Mouse (Mus musculus): ENCODE data around the gene Sult2b1. TPM values are rescaled to one million over a fixed set of nuclear protein-coding genes. Genes with fewer than 3 reads are reported as not detected.

Gene Sult2b1
- polyA plus RNA-seq, 1 experiment from 2014 or later, result 9.7 TPM

- H3K27me3 ChIP-seq (replicated peaks), result no peaks in the 10 kb centered on the region
- no peak overlapping the region for H3K27ac ChIP-seq
- no peak overlapping the region for H3K4me3 ChIP-seq
- H3K4me2 ChIP-seq, result no peak overlapping the region
- WGBS, result 75% methylated on average over 5 of the region's 5 CpGs
- ATAC-seq (replicated peaks), result no peak
- H3K36me3 ChIP-seq (replicated peaks), result no peaks in the 10 kb centered on the region
- H3K4me1 ChIP-seq, result no peaks in the 10 kb centered on the region
- H3K9me3 ChIP-seq, result no peaks in the 10 kb centered on the region
- no peak overlapping the region for H3K9ac ChIP-seq
Observed at GRCm38 (mm10) chr7:45733477-45733876, 51.0 kb downstream of the Sult2b1 start.

GRCm38 (mm10) chr7:45730727-45731431, 53.6 kb downstream of the Sult2b1 start:
- no peak overlapping the region for H3K27ac ChIP-seq
- no peak overlapping the region for H3K4me3 ChIP-seq
- H3K9me3 ChIP-seq, result no peaks in the 10 kb centered on the region
- no peak overlapping the region for H3K9ac ChIP-seq
- no peaks in the 10 kb centered on the region for H3K27me3 ChIP-seq (replicated peaks)
- 16% methylated on average over 16 of the region's 16 CpGs for WGBS
- peak; percentile 30; the same call in 1 of the 2 replicates for ATAC-seq (replicated peaks)
- no peaks in the 10 kb centered on the region for H3K36me3 ChIP-seq (replicated peaks)
- no peak overlapping the region for H3K4me2 ChIP-seq
- no peaks in the 10 kb centered on the region for H3K4me1 ChIP-seq

- no peak overlapping the region for H3K27ac ChIP-seq
- no peak overlapping the region for H3K4me2 ChIP-seq
- no peaks in the 10 kb centered on the region for H3K9me3 ChIP-seq
- H3K4me3 ChIP-seq, result no peak overlapping the region
- no peak for ATAC-seq (replicated peaks)
- no peaks in the 10 kb centered on the region for H3K27me3 ChIP-seq (replicated peaks)
- WGBS, result 84% methylated on average over 3 of the region's 3 CpGs
- peaks cover 11% of the 10 kb centered on the region; the same call in 1 of the 2 replicates for H3K36me3 ChIP-seq (replicated peaks)
- H3K4me1 ChIP-seq, result no peaks in the 10 kb centered on the region
- H3K9ac ChIP-seq, result no peak overlapping the region
Observed at GRCm38 (mm10) chr7:45727625-45728024, 56.8 kb downstream of the Sult2b1 start.

- no peaks in the 10 kb centered on the region for H3K27me3 ChIP-seq (replicated peaks)
- peaks cover 11% of the 10 kb centered on the region; the same call in 1 of the 2 replicates for H3K36me3 ChIP-seq (replicated peaks)
- H3K9ac ChIP-seq, result no peak overlapping the region
- H3K27ac ChIP-seq, result no peak overlapping the region
- no peaks in the 10 kb centered on the region for H3K4me1 ChIP-seq
- no peak overlapping the region for H3K4me3 ChIP-seq
- no peak overlapping the region for H3K4me2 ChIP-seq
- no peaks in the 10 kb centered on the region for H3K9me3 ChIP-seq
- 90% methylated on average over 10 of the region's 10 CpGs for WGBS
- no peak for ATAC-seq (replicated peaks)
Observed at GRCm38 (mm10) chr7:45726419-45726818, 58.0 kb downstream of the Sult2b1 start.

- no peaks in the 10 kb centered on the region for H3K4me1 ChIP-seq
- H3K4me3 ChIP-seq, result no peak within 1 kb of the TSS
- no peaks in the 10 kb centered on the region for H3K27me3 ChIP-seq (replicated peaks)
- H3K36me3 ChIP-seq (replicated peaks), result peaks cover 16% of the 10 kb centered on the region
- no peak for ATAC-seq (replicated peaks)
- no peaks in the 10 kb centered on the region for H3K9me3 ChIP-seq
- no peak within 1 kb of the TSS for H3K4me2 ChIP-seq
- WGBS, result 94% methylated on average over 11 of the region's 11 CpGs
- H3K9ac ChIP-seq, result no peak within 1 kb of the TSS
- H3K27ac ChIP-seq, result no peak within 1 kb of the TSS
Observed at GRCm38 (mm10) chr7:45725713-45726112, 58.8 kb downstream of the Sult2b1 start, which contains the start of gene Spaca4. TSS of gene Spaca4 (minus strand) at chr7:45725813.

GRCm38 (mm10) chr7:45725151-45725550, 59.3 kb downstream of the Sult2b1 start:
- H3K27ac ChIP-seq, result no peak overlapping the region
- peaks cover 20% of the 10 kb centered on the region for H3K36me3 ChIP-seq (replicated peaks)
- no peaks in the 10 kb centered on the region for H3K9me3 ChIP-seq
- WGBS, result 91% methylated on average over 9 of the region's 9 CpGs
- no peak overlapping the region for H3K4me2 ChIP-seq
- no peaks in the 10 kb centered on the region for H3K4me1 ChIP-seq
- no peak for ATAC-seq (replicated peaks)
- H3K9ac ChIP-seq, result no peak overlapping the region
- H3K4me3 ChIP-seq, result no peak overlapping the region
- H3K27me3 ChIP-seq (replicated peaks), result no peaks in the 10 kb centered on the region

- no peaks in the 10 kb centered on the region for H3K27me3 ChIP-seq (replicated peaks)
- H3K4me3 ChIP-seq, result no peak overlapping the region
- H3K27ac ChIP-seq, result no peak overlapping the region
- WGBS, result 96% methylated on average over 14 of the region's 14 CpGs
- H3K36me3 ChIP-seq (replicated peaks), result peaks cover 27% of the 10 kb centered on the region
- ATAC-seq (replicated peaks), result no peak
- H3K4me2 ChIP-seq, result no peak overlapping the region
- no peaks in the 10 kb centered on the region for H3K9me3 ChIP-seq
- no peak overlapping the region for H3K9ac ChIP-seq
- peaks cover 12% of the 10 kb centered on the region for H3K4me1 ChIP-seq
Observed at GRCm38 (mm10) chr7:45723781-45724180, 60.7 kb downstream of the Sult2b1 start.

GRCm38 (mm10) chr7:45723301-45723700, 61.2 kb downstream of the Sult2b1 start:
- Histone ChIP-seq H3K9me3 (no peaks in the 10 kb centered on the region), H3K27me3 (replicated peaks) (no peaks in the 10 kb centered on the region), H3K4me2 (no peak overlapping the region), H3K9ac (no peak overlapping the region), H3K4me3 (no peak overlapping the region), H3K36me3 (replicated peaks) (peaks cover 27% of the 10 kb centered on the region), H3K4me1 (peaks cover 15% of the 10 kb centered on the region), H3K27ac (no peak overlapping the region)
- WGBS, result 91% methylated on average over 4 of the region's 4 CpGs
- ATAC-seq (replicated peaks), result no peak

- Histone ChIP-seq H3K4me3 (no peak overlapping the region), H3K9me3 (no peaks in the 10 kb centered on the region), H3K27ac (no peak overlapping the region), H3K4me2 (no peak overlapping the region), H3K36me3 (replicated peaks) (peaks cover 27% of the 10 kb centered on the region), H3K4me1 (peaks cover 16% of the 10 kb centered on the region), H3K9ac (no peak overlapping the region), H3K27me3 (replicated peaks) (no peaks in the 10 kb centered on the region)
- WGBS, result 86% methylated on average over 13 of the region's 13 CpGs
- no peak for ATAC-seq (replicated peaks)
Observed at GRCm38 (mm10) chr7:45722348-45722713, 62.1 kb downstream of the Sult2b1 start.

- Histone ChIP-seq H3K36me3 (replicated peaks) (peaks cover 27% of the 10 kb centered on the region), H3K27ac (no peak overlapping the region), H3K4me1 (peaks cover 21% of the 10 kb centered on the region), H3K27me3 (replicated peaks) (no peaks in the 10 kb centered on the region), H3K9ac (no peak overlapping the region), H3K4me3 (no peak overlapping the region), H3K9me3 (no peaks in the 10 kb centered on the region), H3K4me2 (no peak overlapping the region)
- 64% methylated on average over 13 of the region's 13 CpGs for WGBS
- no peak for ATAC-seq (replicated peaks)
Observed at GRCm38 (mm10) chr7:45721642-45722347, 62.7 kb downstream of the Sult2b1 start.

GRCm38 (mm10) chr7:45721234-45721571, 63.3 kb downstream of the Sult2b1 start:
- no peak overlapping the region for H3K4me3 ChIP-seq
- no peak overlapping the region for H3K4me2 ChIP-seq
- ATAC-seq (replicated peaks), result no peak
- H3K27ac ChIP-seq, result no peak overlapping the region
- 82% methylated on average over 7 of the region's 7 CpGs for WGBS
- peaks cover 27% of the 10 kb centered on the region for H3K4me1 ChIP-seq
- no peaks in the 10 kb centered on the region for H3K27me3 ChIP-seq (replicated peaks)
- no peak overlapping the region for H3K9ac ChIP-seq
- H3K36me3 ChIP-seq (replicated peaks), result peaks cover 27% of the 10 kb centered on the region
- H3K9me3 ChIP-seq, result no peaks in the 10 kb centered on the region

GRCm38 (mm10) chr7:45720413-45721233, 63.8 kb downstream of the Sult2b1 start, which contains the start of gene Fam83e:
TSS of gene Fam83e (plus strand) at chr7:45721212.
- Histone ChIP-seq H3K27ac (no peak within 1 kb of the TSS), H3K36me3 (replicated peaks) (peaks cover 27% of the 10 kb centered on the region), H3K27me3 (replicated peaks) (no peaks in the 10 kb centered on the region), H3K4me1 (peaks cover 33% of the 10 kb centered on the region), H3K9ac (no peak within 1 kb of the TSS), H3K9me3 (no peaks in the 10 kb centered on the region), H3K4me2 (no peak within 1 kb of the TSS), H3K4me3 (no peak within 1 kb of the TSS)
- ATAC-seq (replicated peaks), result no peak
- whole genome bisulfite sequencing, result 87% methylated on average over 14 of the region's 14 CpGs

All from midbrain, embryonic 15.5 days (tissue).